Mouse (Mus musculus) heart, adult 2 months (tissue): Measurements from ENCODE around the gene Fhdc1. TPM values are rescaled to one million over a fixed set of nuclear protein-coding genes. Genes with fewer than 3 reads are reported as not detected.

ENCODE experiments used
- DNase-seq, 2 experiments: peaks; one replicate each; pipeline ENCODE4 v3.0.0; 2021
- H3K27ac ChIP-seq: fragments of 200-600 bp; 2 replicates; pipeline ENCODE4 v1.8.1; 2022
- H3K27me3 ChIP-seq: fragments of 200-500 bp; 2 replicates; pipeline ENCODE4 v1.6.1; 2012; ENCODE audit warnings: mild to moderate bottlenecking, low read length, inconsistent platforms, mixed read lengths; ENCODE audit not compliant: control insufficient read depth, insufficient read depth
- H3K36me3 ChIP-seq: fragments of 200-500 bp; 2 replicates; pipeline ENCODE4 v1.6.1; 2012; ENCODE audit warnings: low read length, inconsistent platforms; ENCODE audit not compliant: control insufficient read depth, insufficient read depth
- H3K4me1 ChIP-seq: fragments of 200-500 bp; 2 replicates; pipeline ENCODE4 v1.6.1; 2011; ENCODE audit warnings: low read length; ENCODE audit not compliant: control insufficient read depth, insufficient read depth
- H3K4me3 ChIP-seq: fragments of 200-600 bp; 2 replicates; pipeline ENCODE4 v1.8.1; 2022
- H3K79me2 ChIP-seq: fragments of 200-500 bp; replicated peaks from 2 replicates; pipeline ENCODE4 v1.6.1; 2012; ENCODE audit warnings: mild to moderate bottlenecking, inconsistent platforms, low read length, moderate library complexity, mixed read lengths; ENCODE audit not compliant: control insufficient read depth, insufficient read depth
- H3K9ac ChIP-seq: fragments of 200-500 bp; 2 replicates; pipeline ENCODE4 v1.6.1; 2012; ENCODE audit warnings: low read depth, mild to moderate bottlenecking, control low read depth, inconsistent platforms, low read length, mixed read lengths
- CTCF ChIP-seq: fragments of 200-600 bp; IDR thresholded peaks from 2 replicates; pipeline ENCODE4 v1.8.1; 2022; ENCODE audit warnings: antibody characterized with exemption, mild to moderate bottlenecking, moderate library complexity
- EP300 ChIP-seq: fragments of 200-500 bp; IDR thresholded peaks from 2 replicates; pipeline ENCODE4 v1.6.1; 2011; ENCODE audit warnings: low read depth, low read length, control low read depth; ENCODE audit not compliant: insufficient read depth
- POLR2A ChIP-seq: fragments of 200-500 bp; IDR thresholded peaks from 2 replicates; pipeline ENCODE4 v1.6.1; 2011; ENCODE audit warnings: mild to moderate bottlenecking, low read depth, low read length, control low read depth; ENCODE audit not compliant: insufficient read depth
- WGBS: fragments of 180-500 bp; shearing (Covaris S2); methylation state at CpG from one replicate; pipeline ENCODE4 v1.1.7; 2018; 5-methylcytosine and 5-hydroxymethylcytosine counted together
- intact Hi-C: fragments of 180-260 bp; cut with DNase I; formaldehyde crosslinking; loops from one replicate; pipeline ENCODE4 v1.15.1; 2025
- polyA plus RNA-seq: library from polyadenylated mRNA; depleted of rRNA; stranded (reverse); fragments of >200 nt; gene quantifications from 2 replicates; pipeline ENCODE4 v1.2.3, GENCODE M21; 2012
- total RNA-seq, 2 experiments: library from RNA; stranded (reverse); gene quantifications; 2 replicates each; pipeline ENCODE4 v1.2.3; 2021

Gene Fhdc1
- total and polyA plus RNA-seq, 3 experiments = 0.39 to 0.60 (median 0.59) TPM

- WGBS = 54% methylated on average over 7 of the region's 7 CpGs
- H3K4me1 ChIP-seq = peaks cover 2% of the 10 kb centered on the region; the same call in 1 of the 2 replicates
- H3K9ac ChIP-seq = no peak overlapping the region
- TF ChIP-seq CTCF (no peak), EP300 (no peak), POLR2A (no peak)
- no peaks in the 10 kb centered on the region for H3K79me2 ChIP-seq
- no peak for DNase-seq
- H3K36me3 ChIP-seq = no peaks in the 10 kb centered on the region
- H3K27ac ChIP-seq = no peak overlapping the region
- intact Hi-C loops = no loop called here
- H3K4me3 ChIP-seq = no peak overlapping the region
- peaks cover 3% of the 10 kb centered on the region for H3K27me3 ChIP-seq
These were observed 2.0 kb downstream of the Fhdc1 start for GRCm38 (mm10) chr3:84478195-84478594.

GRCm38 (mm10) chr3:84477498-84477897, 2.7 kb downstream of the Fhdc1 start:
- peaks cover 3% of the 10 kb centered on the region for H3K27me3 ChIP-seq
- intact Hi-C loops = no loop called here
- peaks cover 4% of the 10 kb centered on the region for H3K4me1 ChIP-seq
- H3K4me3 ChIP-seq = no peak overlapping the region
- no peaks in the 10 kb centered on the region for H3K79me2 ChIP-seq
- no peak overlapping the region for H3K27ac ChIP-seq
- H3K36me3 ChIP-seq = no peaks in the 10 kb centered on the region
- 100% methylated on average over 1 of the region's 1 CpGs for WGBS
- no peak overlapping the region for H3K9ac ChIP-seq
- no peak for DNase-seq
- TF ChIP-seq CTCF (no peak), EP300 (no peak), POLR2A (no peak)

- no peak overlapping the region for H3K9ac ChIP-seq
- H3K36me3 ChIP-seq = no peaks in the 10 kb centered on the region
- no peak for DNase-seq
- TF ChIP-seq POLR2A = no peak
- TF ChIP-seq EP300 = no peak
- no peak for TF ChIP-seq CTCF
- H3K79me2 ChIP-seq = no peaks in the 10 kb centered on the region
- 93% methylated on average over 12 of the region's 12 CpGs for WGBS
- intact Hi-C loops = no loop called here
- peaks cover 2% of the 10 kb centered on the region for H3K4me1 ChIP-seq
- no peak overlapping the region for H3K4me3 ChIP-seq
- H3K27me3 ChIP-seq = peaks cover 3% of the 10 kb centered on the region
- no peak overlapping the region for H3K27ac ChIP-seq
These were observed 5.1 kb downstream of the Fhdc1 start for GRCm38 (mm10) chr3:84474981-84475775.

- H3K27ac ChIP-seq = no peak overlapping the region
- no peak overlapping the region for H3K4me3 ChIP-seq
- DNase-seq = no peak
- no peaks in the 10 kb centered on the region for H3K79me2 ChIP-seq
- H3K27me3 ChIP-seq = peaks cover 1% of the 10 kb centered on the region
- 65% methylated on average over 6 of the region's 6 CpGs for WGBS
- TF ChIP-seq CTCF (no peak), POLR2A (no peak), EP300 (no peak)
- no peaks in the 10 kb centered on the region for H3K36me3 ChIP-seq
- intact Hi-C loops = no loop called here
- H3K4me1 ChIP-seq = peaks cover 2% of the 10 kb centered on the region
- no peak overlapping the region for H3K9ac ChIP-seq
These were observed 5.8 kb downstream of the Fhdc1 start for GRCm38 (mm10) chr3:84474398-84474797.

- no peak overlapping the region for H3K9ac ChIP-seq
- no peak overlapping the region for H3K27ac ChIP-seq
- no peaks in the 10 kb centered on the region for H3K36me3 ChIP-seq
- no peak for DNase-seq
- no peak overlapping the region for H3K4me3 ChIP-seq
- no peaks in the 10 kb centered on the region for H3K79me2 ChIP-seq
- 45% methylated on average over 5 of the region's 5 CpGs for WGBS
- peaks cover 2% of the 10 kb centered on the region for H3K4me1 ChIP-seq
- intact Hi-C loops = no loop called here
- no peaks in the 10 kb centered on the region; the same call in 1 of the 2 replicates for H3K27me3 ChIP-seq
- TF ChIP-seq CTCF (no peak), POLR2A (no peak), EP300 (no peak)
These were observed 7.3 kb downstream of the Fhdc1 start for GRCm38 (mm10) chr3:84472955-84473354.

GRCm38 (mm10) chr3:84472527-84472926, 7.7 kb downstream of the Fhdc1 start:
- no peaks in the 10 kb centered on the region for H3K27me3 ChIP-seq
- 60% methylated on average over 3 of the region's 3 CpGs for WGBS
- H3K4me3 ChIP-seq = no peak overlapping the region
- H3K27ac ChIP-seq = no peak overlapping the region
- H3K9ac ChIP-seq = no peak overlapping the region
- no peaks in the 10 kb centered on the region for H3K36me3 ChIP-seq
- intact Hi-C loops = no loop called here
- no peaks in the 10 kb centered on the region for H3K79me2 ChIP-seq
- TF ChIP-seq EP300 = no peak
- no peak for TF ChIP-seq POLR2A
- TF ChIP-seq CTCF = no peak
- DNase-seq = no peak
- H3K4me1 ChIP-seq = peaks cover 2% of the 10 kb centered on the region
